Mouse (Mus musculus): Measurements from ENCODE around the gene Hcrt.

Hcrt gene

DNA sequence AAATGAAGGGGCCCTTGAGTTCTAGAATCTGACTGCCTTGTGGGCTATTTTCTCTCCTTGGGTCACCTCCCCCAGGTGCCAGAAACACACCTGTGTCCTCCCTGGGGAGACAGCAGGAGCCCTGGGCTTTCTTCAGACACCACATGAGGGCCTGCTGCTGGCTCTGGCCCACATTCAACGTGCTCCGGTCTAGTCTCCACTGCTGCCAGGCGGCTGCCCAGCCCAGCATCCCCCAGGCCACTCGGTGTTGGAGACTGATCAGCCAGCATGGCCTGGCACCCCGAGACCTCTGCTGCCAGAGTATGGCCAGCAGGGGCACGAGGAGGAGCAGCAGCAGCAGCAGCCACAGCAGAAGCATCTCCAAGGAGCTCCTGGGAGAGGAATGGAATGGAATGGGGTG, 7.2 kb upstream of the Hcrt start:
- DNase-seq (ENCODE audit: low read depth, low spot score) = no peak

DNA sequence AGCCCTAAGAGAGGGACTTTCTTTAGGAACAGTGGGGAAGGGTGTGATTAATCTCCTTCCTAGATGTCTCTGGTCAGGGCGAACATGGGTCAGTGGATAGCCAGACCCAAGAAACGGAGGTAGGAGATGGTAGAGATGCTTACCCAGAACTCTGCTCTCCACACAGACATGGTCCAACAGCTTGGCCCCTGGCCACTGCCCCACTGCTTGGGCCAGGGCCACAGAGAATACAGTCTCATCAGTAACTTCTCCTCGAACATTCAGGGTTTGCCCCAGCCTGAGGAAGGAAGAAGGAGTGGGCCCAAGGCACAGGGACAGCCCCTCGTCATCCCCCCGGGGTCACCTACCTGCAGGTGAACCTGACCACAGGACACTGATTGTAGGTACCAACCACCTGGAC, 5.1 kb upstream of the Hcrt start:
- no peak for DNase-seq (ENCODE audit: low read depth, low spot score)

DNA sequence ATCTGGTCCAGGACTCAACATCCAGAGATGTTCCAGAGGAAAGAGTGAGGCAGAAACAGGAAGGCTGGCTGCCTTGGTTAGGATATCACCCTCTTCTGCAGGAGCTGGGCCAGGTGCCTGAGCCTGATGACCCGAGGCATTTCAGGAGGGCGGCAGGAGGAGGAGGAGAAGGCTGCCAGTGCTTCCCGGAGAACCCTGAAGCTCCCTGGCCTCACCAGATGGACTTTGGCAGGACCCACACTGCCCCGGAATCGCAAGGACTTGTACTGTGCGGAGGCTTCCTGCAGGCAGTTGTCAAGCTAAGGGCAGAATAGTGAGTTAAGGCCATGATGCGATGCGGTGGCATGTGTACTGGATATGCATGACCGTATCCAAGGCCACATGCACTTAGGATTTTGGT, 4.0 kb upstream of the Hcrt start:
- no peak for DNase-seq (ENCODE audit: low read depth, low spot score)

DNA sequence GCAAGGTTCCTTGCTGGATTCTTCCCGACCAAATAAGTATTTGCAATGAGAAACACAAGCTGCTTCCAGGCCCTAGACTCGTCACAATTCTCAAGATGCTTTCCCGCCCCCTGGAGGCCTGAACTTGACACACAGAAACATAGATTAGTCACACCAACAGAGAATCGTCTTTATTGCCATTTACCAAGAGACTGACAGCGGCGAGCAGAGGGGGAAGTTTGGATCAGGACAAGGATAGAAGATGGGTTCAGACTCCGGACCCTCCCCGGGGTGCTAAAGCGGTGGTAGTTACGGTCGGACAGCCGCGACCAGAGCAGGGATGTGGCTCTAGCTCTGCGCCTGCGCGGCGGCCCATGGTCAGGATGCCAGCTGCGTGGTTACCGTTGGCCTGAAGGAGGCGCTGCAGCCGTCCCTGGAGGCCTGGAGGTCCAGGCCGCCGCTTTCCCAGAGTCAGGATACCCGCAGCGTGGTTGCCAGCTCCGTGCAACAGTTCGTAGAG, 1.1 kb downstream of the Hcrt start:
- peak; percentile 91 for DNase-seq (ENCODE audit: low read depth, low spot score)

GRCm38 (mm10) chr11:100759611-100760233, 3.0 kb downstream of the Hcrt start, which contains the start of gene Kcnh4:
Gene Kcnh4 (minus strand): TSS chr11:100759942.
- peak; percentile 94 for DNase-seq (ENCODE audit: low read depth, low spot score)

DNA sequence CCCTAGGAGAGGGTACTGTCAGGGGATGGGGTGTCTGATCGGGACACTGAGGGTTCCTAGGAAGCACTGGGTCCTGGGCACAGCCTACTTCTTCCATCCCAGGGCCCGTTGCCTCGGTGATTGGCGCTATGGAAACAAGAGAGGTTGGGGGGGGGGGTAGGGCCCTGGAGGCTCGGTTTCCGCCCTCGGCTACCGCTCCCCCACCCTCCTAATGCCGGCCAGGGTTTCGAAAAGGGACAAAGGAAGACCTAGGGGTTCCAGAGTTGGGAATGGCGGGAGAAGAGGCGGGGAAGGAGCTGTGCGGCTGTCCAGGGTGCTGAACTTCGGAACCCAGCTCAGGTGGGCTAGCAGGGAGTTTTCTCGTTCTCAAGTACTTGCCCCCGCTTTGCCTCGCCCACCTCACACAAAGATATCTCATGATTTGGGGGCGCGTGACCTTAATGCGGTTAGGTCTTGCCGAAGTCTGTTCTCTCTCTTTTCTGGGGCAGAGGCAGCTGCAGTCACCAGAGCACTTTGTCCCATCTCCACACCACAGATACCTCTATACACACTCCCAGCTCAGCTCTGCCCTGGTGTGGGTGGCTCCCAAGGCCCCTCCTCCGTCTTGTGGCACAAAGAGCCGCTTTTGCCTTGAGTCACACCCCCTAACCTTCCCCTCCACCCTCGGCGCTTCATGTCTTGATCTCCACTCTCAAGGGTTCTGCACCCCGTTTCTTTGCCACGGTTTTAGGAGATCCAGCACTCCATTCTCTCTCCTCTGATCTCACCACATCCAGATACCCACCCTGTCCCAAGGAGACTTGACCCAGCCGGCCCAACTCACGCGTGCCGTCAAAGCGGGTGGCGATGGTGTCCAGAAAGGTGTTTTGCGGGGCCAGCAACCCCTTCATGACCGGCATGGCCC, 3.8 kb downstream of the Hcrt start:
- DNase-seq (ENCODE audit: low read depth, low spot score) = peak; percentile 92

- no peak for DNase-seq (ENCODE audit: low read depth, low spot score)
Observed at GRCm38 (mm10) chr11:100757566-100757965, 5.2 kb downstream of the Hcrt start.

DNA sequence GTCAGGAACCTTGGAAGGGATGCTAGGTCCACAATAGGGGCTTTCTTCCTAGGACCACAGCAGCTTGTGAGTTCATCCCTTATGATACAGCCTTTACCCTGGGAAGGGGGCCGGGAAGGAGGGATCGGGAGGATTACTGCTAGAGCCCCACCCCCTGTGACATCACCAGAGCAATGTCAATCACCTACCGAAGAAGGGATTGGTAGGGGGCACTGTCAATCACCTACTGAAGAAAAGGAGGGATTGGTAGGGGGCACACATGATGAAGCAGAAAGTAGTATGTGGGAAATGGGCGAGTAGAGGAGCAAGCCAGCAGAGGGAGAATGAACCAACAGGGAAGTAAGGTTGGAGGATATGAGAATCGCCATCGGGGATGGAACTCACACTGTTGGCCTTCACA, 6.3 kb downstream of the Hcrt start:
- peak; percentile 76 for DNase-seq (ENCODE audit: low read depth, low spot score)

DNA sequence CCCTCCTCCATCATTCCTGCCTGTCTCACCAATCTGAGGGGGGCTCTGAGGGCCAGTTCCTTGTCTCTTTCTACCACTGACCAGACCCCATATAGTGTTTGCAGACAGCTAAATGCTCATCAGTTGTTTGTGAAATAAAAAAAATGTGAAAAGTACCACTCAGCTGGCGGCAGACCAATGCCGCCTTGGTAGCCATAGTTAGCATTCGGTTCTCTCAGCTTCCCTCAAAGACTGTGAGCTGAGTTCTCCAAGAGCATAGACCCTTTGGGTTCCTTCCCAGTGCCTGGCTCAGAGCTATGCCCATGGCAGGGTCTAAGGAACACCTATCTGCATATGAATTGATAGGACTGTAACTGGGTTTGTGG, 8.1 kb downstream of the Hcrt start:
- DNase-seq (ENCODE audit: low read depth, low spot score) = no peak

- DNase-seq (ENCODE audit: low read depth, low spot score) = no peak
Observed at GRCm38 (mm10) chr11:100754021-100754692, 8.6 kb downstream of the Hcrt start.

DNA sequence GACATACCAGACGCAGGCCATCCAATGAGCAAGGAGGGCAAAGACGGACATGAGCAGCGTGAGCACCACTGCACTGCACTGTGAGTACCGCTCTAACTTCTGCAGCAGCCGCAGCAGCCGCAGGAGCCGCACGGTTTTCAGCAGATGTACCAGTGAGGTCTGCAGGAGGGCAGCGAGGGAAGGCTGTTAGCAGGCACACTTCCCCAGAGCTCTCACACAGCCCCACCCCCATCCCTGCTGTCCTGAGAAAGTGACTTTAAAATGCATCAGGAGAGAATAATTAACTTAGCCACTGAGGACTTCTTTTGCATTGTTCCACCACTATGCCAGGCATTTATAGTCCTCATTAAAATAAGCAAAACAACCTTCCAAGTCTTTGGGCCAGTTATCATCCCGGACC, 10.4 kb downstream of the Hcrt start:
- no peak for DNase-seq (ENCODE audit: low read depth, low spot score)

- no peak for DNase-seq (ENCODE audit: low read depth, low spot score)
Observed at GRCm38 (mm10) chr11:100750127-100750526, 12.6 kb downstream of the Hcrt start.

- DNase-seq (ENCODE audit: low read depth, low spot score) = peak; percentile 66
Observed at GRCm38 (mm10) chr11:100749469-100749868, 13.3 kb downstream of the Hcrt start.

GRCm38 (mm10) chr11:100748620-100749019, 14.1 kb downstream of the Hcrt start:
- DNase-seq (ENCODE audit: low read depth, low spot score) = no peak

DNA sequence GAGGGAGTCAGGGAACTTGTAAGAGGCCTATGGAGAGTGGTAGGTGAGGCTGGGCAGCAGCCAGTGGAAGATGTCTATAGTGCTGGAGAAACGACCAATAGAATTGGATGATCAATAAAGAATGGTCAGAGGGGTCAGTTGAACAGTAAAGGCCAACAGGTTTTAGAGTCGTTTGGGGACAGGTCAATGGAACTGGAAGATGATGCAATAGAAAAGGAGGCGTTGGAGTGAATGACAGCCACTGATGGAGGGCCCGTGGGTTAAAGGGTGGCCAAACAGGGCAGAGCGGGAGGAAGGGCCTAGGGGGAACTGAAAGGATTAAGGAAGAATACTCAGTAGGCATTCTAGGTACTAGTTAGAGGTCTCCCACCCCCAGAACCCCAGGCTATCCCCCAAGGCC, 15.6 kb downstream of the Hcrt start:
- DNase-seq (ENCODE audit: low read depth, low spot score) = no peak

GRCm38 (mm10) chr11:100746546-100746945, 16.2 kb downstream of the Hcrt start:
- peak; percentile 84 for DNase-seq (ENCODE audit: low read depth, low spot score)

- peak; percentile 87 for DNase-seq (ENCODE audit: low read depth, low spot score)
Observed at GRCm38 (mm10) chr11:100745085-100745484, 17.6 kb downstream of the Hcrt start.

DNA sequence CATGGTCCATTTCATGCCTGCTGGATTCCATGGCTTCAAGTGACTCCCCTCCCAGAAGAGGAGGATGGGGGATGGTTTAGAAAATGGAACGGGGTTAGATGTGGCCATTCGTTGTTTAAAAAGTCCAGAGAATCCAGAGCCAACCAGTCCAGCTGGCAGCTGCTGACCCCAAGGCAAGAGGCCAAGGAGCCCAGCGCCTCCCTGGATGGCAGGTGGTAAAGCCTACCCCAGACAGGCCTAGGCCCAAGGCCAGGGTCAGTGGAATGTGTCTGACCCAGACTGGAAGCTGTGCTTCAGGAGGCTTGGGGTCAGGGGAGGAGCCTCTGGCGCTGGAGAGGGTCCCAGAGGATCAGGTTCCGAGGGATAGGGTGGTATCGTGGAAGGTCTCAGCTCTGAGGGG, 21.4 kb downstream of the Hcrt start:
- no peak for DNase-seq (ENCODE audit: low read depth, low spot score)

DNA sequence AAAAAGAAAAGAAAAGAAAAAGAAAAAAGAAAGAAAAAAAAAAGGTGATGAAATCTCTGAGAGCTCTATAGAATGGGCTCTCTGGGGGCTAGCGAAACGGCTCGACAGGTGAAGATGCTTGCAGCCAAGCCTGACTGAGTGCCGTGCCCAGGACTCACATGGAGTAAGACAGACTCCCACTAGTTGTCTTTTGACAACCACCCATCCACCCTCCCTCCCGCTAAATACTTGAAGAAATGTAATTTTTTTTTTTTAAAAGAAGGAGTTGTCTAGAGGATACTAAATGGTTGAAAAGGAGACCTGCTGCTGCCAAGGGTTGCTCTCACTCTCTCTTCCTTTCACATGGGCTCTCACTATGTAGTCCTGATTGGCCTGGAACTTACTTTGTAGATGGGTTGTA, 24.0 kb downstream of the Hcrt start:
- no peak for DNase-seq (ENCODE audit: low read depth, low spot score)

DNA sequence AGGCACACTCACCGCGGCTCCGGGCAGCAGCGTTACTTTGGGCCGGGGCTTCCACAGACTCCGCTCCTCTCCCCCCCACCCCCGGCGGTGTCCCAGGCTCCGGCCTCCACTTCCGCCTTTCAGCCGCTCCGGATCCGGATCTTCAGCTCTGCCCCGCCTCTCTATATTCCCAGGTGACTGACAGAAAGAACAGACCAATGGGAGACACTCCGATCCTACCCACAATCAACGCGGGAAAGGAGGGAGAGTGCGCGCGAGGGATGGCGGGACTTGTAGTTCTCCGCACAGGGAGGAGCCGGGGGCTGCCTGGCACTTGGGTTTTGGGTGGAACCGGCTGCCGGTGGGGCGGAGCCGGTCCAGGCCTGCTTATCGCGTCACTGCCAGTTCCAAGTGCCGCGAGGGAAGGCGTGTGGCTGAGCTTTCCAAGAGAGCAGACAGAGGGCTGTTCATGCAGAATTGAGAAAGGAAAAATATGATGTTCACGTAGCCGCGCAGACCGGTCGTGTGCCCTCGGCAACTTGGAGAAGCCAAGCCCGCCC, 24.6 kb downstream of the Hcrt start, which contains the start of gene Rab5c:
Rab5c (minus strand) TSS at position 150 of the 539 bp plus-strand sequence.
- DNase-seq (ENCODE audit: low read depth, low spot score) = peak; percentile 100

- DNase-seq (ENCODE audit: low read depth, low spot score) = no peak
Observed at GRCm38 (mm10) chr11:100737105-100737733, 25.5 kb downstream of the Hcrt start.

- DNase-seq (ENCODE audit: low read depth, low spot score) = no peak
Observed at GRCm38 (mm10) chr11:100736746-100737080, 26.0 kb downstream of the Hcrt start.
